Mouse (Mus musculus): Measurements from ENCODE around the gene Meis1.

The Meis1 gene

GRCm38 (mm10) chr11:18948600-18949295 lies 70.0 kb downstream of the Meis1 start:
- no peak for DNase-seq (ENCODE audit: low spot score in 2 of 2)

GRCm38 (mm10) chr11:18947434-18947833 lies 71.4 kb downstream of the Meis1 start:
- no peak for DNase-seq (ENCODE audit: low spot score in 2 of 2)

- no peak for DNase-seq (ENCODE audit: low spot score in 2 of 2)
These were observed 73.0 kb downstream of the Meis1 start for GRCm38 (mm10) chr11:18945778-18946177.

- no peak for DNase-seq (ENCODE audit: low spot score in 2 of 2)
These were observed 73.7 kb downstream of the Meis1 start for GRCm38 (mm10) chr11:18944972-18945625.

- no peak for DNase-seq (ENCODE audit: low spot score in 2 of 2)
These were observed 74.6 kb downstream of the Meis1 start for GRCm38 (mm10) chr11:18944209-18944608.

GRCm38 (mm10) chr11:18942990-18943389 lies 75.8 kb downstream of the Meis1 start:
- DNase-seq (ENCODE audit: low spot score in 2 of 2) = no peak

GRCm38 (mm10) chr11:18940916-18941315 lies 77.9 kb downstream of the Meis1 start:
- DNase-seq (ENCODE audit: low spot score in 2 of 2) = no peak

GRCm38 (mm10) chr11:18934921-18935320 lies 83.9 kb downstream of the Meis1 start:
- DNase-seq (ENCODE audit: low spot score in 2 of 2) = no peak

- no peak for DNase-seq (ENCODE audit: low spot score in 2 of 2)
These were observed 87.5 kb downstream of the Meis1 start for GRCm38 (mm10) chr11:18931001-18931874.

- DNase-seq (ENCODE audit: low spot score in 2 of 2) = no peak
These were observed 88.7 kb downstream of the Meis1 start for GRCm38 (mm10) chr11:18929779-18930728.

GRCm38 (mm10) chr11:18927351-18927750 lies 91.4 kb downstream of the Meis1 start:
- no peak for DNase-seq (ENCODE audit: low spot score in 2 of 2)

GRCm38 (mm10) chr11:18926798-18927197 lies 92.0 kb downstream of the Meis1 start:
- DNase-seq (ENCODE audit: low spot score in 2 of 2) = no peak

GRCm38 (mm10) chr11:18924583-18925334 lies 94.0 kb downstream of the Meis1 start:
- DNase-seq (ENCODE audit: low spot score in 2 of 2) = no peak

- DNase-seq (ENCODE audit: low spot score in 2 of 2) = no peak
These were observed 95.5 kb downstream of the Meis1 start for GRCm38 (mm10) chr11:18923274-18923673.

- no peak for DNase-seq (ENCODE audit: low spot score in 2 of 2)
These were observed 98.1 kb downstream of the Meis1 start for GRCm38 (mm10) chr11:18920651-18921050.

- no peak for DNase-seq (ENCODE audit: low spot score in 2 of 2)
These were observed 99.5 kb downstream of the Meis1 start for GRCm38 (mm10) chr11:18919162-18919762.

- DNase-seq (ENCODE audit: low spot score in 2 of 2) = no peak
These were observed 100.9 kb downstream of the Meis1 start for GRCm38 (mm10) chr11:18917887-18918286.

GRCm38 (mm10) chr11:18913251-18913650 lies 105.5 kb downstream of the Meis1 start:
- DNase-seq (ENCODE audit: low spot score in 2 of 2) = no peak

- no peak for DNase-seq (ENCODE audit: low spot score in 2 of 2)
These were observed 106.3 kb downstream of the Meis1 start for GRCm38 (mm10) chr11:18912311-18913019.

Data from spleen, postnatal 10 days (tissue).